Mouse (Mus musculus): ENCODE data around the gene Riok2.

DNA sequence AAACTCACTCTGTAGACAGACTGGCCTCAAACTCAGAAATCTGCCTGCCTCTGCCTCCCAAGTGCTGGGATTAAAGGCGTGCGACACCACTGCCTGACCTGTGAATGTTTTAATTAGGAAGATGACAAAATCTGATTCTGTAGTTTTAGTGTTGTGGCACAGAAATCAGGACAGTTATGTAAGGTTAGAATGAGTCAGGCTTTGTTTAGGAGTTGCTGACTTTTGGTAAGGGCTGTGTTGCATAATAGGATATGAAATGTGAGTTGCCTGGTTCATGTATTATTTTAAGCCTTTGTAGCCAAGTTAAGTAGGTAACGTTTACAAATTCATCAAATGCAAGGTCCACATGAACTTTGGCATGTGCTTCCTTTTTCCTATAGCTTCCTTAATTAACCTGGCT is 1.5 kb downstream of the Riok2 start:
- no peak for TF ChIP-seq CTCF (IDR thresholded peaks at IDR 0.05; ENCODE audit: low read depth, low read length)
- no peak for TF ChIP-seq POLR2A (IDR thresholded peaks at IDR 0.05; ENCODE audit: borderline replicate concordance, low read depth, low read length)

Measured in bone marrow macrophage, adult 2 months (primary cell).